Mouse (Mus musculus) urinary bladder, postnatal 14 days (tissue): ENCODE data around the gene Elovl7.

ENCODE experiments used
- DNase-seq: peaks from one replicate; pipeline ENCODE4 v3.0.0; 2021; ENCODE audit warnings: low spot score

The Elovl7 gene

DNA sequence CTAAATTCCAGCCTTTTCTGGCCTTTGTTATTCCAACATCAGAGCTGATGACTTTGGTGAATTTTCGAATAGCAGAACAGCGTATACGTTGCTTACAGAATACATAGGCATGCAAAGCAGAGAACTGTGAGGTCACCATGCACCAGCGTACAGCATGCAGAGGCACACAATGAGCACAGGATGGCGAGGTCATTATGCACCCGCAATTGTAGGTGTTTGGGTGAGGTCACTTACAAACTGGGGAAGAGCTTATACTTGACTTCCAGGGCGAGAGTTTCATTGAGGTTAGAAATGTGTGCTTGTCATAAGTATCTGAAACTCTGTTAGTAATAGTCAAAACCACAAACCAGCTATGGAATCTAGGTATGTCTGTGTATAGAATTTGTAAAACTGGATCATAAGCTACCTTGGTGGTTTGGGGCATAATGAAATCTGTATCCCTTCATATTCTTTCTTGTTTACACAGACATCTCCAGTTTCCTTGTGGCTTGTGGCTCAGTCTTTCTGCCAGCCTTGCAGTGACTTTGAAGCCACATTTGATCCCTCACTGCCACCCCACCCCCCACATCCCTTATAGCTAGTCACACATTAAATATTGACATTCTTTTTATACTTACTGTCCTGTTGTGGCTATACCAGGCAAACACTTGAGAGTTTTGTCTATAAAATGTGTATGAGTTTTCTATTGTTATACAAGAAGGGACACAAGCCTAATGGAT lies 88.9 kb downstream of the Elovl7 start:
- no peak for DNase-seq

DNA sequence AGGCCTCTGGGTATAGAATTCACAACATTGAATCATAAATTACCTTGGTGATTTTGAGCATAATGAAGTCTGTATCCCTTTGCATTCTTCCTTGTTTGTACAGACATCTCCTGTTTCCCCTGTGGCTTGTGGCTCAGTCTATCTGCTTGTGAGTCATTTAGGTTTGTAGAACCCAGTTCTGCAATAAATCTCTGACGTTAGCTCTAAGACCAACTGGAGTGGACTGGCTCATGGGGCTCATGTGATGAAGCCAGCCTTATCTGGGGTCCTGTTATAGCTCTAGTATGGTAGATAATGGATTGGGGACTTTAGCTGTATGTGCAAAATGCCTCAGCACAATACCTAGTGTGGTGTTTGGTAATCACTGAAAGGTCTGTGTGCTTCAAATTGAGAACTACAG lies 89.6 kb downstream of the Elovl7 start:
- no peak for DNase-seq

DNA sequence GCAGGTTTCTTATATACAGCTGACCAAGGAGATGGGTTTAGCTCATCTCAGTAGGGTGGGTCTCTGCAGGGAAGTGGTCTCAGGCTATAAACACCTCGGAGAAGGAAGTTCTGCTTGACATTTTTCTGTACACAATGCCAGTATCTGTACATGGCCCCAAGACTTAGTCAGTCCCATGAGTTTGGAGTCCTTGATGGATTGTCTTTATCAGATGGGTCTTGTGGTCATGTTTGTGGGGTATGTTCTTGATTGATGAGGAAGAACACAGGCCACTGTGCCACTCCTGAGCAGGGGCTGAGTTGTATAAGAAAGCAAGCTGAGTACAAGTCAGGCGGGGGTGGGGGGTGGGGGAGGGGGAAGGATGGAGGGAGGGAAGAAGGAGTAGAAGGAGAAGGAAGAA lies 90.5 kb downstream of the Elovl7 start:
- no peak for DNase-seq

DNA sequence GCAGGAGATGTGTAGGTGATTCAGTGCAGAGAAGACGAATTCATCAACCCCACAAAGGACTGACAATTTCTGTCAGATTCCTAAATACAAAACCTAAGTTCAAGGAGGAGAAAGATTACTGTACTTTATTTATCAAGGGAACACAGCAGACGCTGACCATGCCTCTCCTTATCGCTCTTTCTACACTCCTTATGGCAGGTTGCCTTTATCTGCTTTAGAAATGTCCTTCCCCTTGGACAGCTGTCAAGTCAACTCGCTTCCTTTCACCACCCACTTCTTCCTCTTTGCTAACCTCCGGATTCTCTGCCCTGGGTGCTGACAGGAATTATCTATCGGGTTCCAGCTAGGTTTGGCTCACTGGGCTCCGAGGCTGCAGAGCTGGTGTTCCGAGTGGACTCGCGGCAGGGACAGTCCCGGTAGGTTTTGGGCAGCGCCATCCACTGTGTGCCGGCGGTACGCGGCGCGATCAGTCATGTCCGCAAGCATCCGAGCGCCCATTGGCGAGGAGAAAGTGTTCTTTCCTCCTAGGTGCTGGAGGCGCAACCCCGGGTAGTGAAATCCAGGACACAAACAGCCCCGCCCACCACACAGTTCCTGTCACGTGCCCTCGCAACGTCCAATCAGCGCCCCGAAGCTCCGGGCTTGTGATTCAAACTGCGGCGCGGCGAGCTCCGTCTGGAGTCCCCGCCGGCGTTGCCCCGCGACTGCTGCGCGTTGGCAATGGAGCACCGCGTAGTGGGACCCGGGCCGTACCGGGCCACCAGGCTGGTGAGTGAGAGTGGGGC lies 101.7 kb downstream of the Elovl7 start, which contains the start of gene Depdc1b:
TSS of gene Depdc1b (plus strand) at position 631 of the 785 bp plus-strand sequence.
- DNase-seq: peak; percentile 96

DNA sequence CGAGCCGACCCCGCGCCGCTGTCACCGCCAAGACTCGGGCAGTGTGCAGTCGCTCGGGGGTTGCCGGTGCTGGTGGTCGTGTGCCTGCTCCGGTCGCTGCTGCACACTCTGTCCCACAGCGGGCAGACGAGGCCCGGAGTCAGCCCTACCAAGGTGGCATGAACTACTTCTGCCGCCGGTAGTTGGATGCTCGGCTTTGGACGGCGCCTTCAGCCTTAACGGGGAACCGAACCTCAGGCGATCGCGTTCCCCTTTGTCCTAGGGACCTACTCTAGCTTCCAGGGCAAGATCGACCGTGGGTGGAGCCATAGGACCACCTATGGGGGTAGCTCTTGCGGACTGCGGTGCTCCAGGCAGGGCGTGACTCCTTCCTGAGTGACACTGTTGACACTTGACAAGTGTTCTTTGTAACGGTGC lies 102.3 kb downstream of the Elovl7 start:
- DNase-seq: no peak

DNA sequence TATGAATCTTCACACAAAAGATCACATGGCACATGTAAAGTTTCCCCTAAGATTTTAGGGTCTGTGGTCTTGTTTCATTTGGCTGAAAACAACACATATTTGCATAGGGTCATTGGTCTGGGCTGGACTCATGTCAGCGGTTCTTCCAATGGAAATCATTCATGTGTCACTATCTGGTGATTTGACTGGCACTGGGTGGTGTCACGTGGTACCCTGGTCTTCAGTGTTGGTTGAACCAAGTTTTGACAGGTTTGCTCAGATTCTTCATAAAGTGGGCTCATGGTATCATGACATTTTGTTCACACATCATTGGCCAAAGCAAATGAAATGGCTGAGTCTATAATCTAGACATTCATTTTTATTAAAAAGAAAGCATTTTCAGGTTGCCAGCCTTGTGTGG lies 103.2 kb downstream of the Elovl7 start:
- no peak for DNase-seq

DNA sequence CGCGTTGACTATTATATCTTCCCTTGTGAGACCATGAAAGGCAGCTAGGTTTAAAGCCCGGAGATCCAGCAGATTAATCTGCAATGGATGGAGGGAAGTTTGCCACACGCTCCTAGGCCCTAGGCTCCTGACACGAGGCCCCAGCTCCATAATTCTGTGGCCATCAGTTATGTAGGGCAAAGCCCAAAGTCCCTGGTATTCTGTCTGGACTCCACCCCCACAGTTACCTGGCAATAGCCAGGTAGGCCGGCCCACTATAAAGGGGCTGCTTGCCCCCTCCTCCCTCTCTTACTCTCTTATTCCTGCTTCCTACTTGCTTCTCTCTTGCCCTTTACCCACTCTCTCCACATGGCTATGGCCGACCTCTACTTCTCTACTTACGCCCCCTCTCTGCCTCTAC lies 104.8 kb downstream of the Elovl7 start:
- DNase-seq: no peak

DNA sequence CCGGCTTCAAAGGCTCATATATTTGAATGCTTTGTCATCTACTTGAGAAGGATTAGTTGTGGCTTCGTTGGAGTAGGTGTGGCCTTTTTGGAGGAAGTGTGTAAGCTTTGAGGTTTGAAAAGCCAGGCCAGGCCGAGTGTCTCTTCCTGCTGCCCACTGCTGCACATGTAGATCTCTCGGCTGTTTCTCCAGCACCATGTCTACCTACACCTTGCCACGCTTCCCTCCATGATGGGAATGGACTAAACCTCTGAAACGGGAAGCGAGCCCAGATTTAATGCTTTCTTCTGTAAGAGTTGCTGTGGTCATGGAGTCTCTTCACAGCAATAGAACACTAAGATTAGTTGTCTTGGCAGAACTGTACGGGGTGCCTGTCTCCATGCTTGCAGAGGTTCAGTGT lies 106.0 kb downstream of the Elovl7 start:
- DNase-seq: no peak

DNA sequence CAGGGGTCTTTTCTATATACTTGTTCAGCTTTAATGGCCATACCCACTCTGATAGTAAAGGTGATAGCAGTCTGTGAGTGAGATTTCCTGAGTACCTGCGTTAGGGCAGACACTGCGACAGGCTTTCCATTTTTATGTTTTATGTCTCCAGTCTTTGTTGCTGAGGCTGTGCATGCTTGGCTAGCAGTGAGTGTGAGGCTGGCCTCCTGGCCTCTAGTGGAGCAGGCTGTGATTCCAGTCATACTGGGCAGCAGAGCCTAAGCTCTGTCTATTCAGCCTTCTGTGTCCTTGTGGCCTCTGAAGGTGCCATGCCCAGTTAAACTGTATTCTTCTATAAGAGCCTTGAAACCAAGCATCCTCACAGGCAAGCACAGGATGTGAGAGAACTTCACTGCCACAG lies 108.3 kb downstream of the Elovl7 start:
- no peak for DNase-seq

DNA sequence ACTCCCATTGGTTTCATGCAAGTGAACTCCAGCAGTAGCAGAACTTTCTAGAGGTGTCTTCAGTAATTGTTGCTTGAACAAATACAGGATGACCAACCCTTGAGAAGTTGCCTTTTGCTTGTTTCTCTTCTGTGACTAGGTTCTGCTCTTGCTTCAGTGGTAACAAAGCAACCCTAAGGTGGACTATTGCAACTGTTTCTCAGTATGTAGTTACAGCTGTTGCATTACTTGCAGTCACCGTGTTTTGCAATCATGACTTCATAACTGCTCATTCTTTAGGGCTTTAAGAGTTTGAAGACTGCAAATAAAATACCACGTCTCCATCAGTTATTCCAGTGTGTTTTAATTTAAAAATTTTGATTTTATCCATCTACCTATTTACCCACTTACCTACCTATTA lies 109.1 kb downstream of the Elovl7 start:
- no peak for DNase-seq

DNA sequence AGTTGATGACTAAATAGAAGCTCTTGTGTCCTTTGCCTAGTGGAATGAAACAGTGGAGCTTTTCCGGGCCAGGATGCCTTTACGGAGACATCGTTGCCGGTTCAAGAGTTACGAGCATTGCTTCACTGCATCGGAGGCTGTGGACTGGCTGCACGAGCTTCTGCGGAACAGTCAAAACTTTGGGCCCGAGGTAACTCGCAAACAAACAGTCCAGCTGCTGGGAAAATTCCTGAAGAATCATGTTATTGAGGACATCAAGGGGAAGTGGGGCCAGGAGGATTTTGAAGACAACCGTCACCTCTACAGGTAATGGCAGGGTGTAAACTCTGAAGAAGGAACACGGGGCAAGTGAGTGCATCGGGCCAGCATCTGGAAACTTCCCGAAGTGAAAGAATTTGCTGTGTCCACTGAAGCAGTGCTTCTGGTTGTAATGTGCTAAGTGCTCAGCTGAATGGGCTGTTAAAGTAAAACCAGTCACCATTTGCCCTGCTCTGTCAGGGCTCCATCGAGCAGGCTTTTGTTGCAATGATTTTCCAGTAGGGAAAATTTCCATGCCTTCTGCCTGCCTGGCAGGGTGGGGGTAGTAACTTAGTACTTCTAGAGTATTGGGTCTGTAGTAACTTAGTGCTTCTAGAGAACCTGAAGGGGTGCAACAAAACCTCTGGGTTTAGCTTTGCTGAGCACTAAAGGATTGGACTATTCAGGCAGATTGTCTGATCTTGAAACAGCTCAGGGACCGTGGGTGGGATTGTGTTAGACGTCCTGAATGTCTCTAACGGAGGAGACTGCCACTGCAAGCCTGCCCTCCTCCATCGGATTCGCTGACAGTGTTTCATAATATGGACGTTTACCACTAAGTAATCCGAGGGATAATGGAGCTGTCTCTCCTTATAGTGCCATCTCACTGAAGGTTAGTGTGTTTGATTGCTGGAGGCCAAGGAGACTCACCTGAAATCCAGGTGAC lies 109.9 kb downstream of the Elovl7 start:
- DNase-seq: no peak

DNA sequence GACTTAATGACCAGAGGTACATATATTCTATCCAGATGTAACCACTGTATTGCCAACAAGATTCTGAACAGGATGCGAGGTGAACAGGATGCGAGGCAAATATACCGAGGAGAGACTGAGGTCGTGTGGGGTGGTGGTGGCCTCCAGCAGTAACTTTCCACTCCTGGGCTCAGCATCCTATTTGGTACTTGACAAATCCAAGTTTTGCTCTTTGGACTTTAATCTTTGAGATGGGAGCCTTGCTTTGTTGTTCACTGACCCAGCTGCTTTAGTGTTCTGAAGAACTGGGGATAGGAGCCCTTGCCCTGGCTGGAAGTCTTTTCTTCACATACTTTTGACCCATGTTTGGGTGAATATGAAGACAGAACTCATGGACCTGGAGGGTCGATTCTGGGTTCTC lies 111.7 kb downstream of the Elovl7 start:
- DNase-seq: no peak

DNA sequence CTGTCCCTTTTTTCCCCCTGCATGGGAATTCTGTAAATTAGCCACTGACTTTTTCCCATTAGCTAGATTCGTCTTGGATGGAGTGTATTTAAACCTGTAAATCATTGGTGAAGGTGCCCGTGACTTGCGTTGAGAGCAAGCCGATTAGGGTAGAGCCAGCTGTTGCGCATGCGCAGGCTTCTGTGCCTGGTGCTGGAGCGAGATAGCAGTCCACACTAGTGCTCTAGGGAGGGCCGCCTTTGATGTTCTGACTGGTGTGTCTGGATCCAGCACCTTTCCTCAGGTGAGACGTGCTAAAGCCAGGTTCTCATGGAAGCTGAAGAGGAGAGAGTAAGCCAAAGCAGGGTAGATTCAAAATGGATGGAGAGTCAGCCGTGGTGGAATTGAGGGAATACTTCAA lies 112.1 kb downstream of the Elovl7 start:
- DNase-seq: no peak

DNA sequence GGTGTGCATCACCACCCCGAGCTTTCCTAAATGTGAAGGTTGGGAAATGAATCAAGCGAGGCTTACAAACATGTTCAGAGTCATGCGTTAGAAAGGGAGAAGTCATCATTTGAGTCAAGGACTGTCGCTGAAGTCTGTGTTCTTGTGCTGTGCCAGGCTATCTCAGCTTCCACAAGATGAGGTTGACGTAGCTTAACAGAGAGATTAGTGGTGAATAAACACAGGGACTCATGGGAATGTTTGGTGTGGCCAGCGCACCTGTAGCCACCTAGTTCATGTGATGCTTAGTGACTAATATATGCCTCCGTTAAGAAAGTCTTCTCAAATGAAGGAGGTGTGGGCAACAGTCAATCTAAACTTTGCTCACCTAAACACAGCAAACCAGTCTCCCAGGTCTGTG lies 112.8 kb downstream of the Elovl7 start:
- no peak for DNase-seq

DNA sequence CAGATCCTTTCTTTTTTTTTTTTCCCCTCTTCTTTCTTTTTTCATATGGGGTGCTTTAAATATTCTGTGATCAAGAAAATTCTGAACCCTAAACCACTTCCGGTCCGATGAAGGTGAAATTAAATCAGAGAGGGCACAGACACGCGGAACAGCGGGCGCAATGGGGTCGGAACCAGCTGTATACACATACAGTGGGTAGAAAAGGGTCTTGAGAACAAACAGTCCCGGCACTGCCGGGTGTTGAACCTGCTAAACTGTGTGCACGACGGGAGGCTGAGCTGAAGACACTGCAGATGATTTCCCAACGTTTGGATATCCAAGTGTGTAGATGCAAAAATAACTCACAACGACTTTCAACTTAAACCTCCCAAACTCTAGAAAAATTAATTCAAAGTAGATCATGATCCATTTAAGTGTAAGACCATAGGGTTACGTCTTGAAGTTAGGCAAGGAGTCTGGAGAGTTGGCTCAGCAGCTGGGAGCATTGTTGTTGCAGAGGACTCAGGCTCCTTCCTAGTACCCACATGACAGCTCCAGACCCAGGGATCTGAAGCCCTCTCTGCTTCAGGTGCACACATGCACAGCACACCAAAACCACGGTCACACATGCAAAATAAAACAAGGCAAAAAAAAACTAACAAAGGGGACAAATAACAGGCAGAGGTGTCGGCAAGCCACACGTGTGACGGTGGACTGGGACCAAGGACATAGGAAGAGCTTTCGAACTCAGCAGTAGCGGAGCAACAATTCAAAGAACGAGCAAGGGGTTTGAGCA lies 114.4 kb downstream of the Elovl7 start:
- no peak for DNase-seq

DNA sequence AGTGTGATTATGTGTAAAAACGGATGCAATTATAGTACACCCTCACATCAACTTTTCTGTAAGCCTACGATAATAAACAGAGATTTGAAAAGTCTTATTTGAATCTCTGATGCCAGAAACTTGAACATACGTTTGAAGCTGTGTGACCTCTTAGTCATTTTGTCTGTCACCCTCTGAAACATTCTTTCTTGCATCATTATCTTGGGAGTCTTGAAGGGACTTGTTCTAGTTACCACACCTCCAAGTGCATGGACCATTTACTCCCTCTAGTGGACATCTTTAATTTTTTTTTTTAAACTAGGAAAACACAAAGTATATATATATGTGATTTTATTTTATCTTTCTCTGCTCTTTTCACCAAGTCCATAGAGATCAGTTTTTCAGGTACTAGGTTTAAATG lies 115.5 kb downstream of the Elovl7 start:
- no peak for DNase-seq
